Mouse (Mus musculus) layer of hippocampus, postnatal 25 days (tissue): ENCODE results near the gene 1110032A03Rik. TPM values are rescaled to one million over a fixed set of nuclear protein-coding genes. Genes with fewer than 3 reads are reported as not detected.

ENCODE experiments used
- DNase-seq, 2 experiments: peaks; one replicate each; pipeline ENCODE4 v3.0.0; 2022; ENCODE audit warnings: mixed read lengths in 2 of 2, low spot score in 1 of 2; ENCODE audit errors: extremely low spot score in 1 of 2
- total RNA-seq, 2 experiments: library from RNA; stranded (reverse); gene quantifications; 2 replicates each; pipeline ENCODE4 v1.2.3; 2021

Gene 1110032A03Rik
- total RNA-seq, 2 experiments from 2014 or later: 31.2 to 35.2 TPM

DNA sequence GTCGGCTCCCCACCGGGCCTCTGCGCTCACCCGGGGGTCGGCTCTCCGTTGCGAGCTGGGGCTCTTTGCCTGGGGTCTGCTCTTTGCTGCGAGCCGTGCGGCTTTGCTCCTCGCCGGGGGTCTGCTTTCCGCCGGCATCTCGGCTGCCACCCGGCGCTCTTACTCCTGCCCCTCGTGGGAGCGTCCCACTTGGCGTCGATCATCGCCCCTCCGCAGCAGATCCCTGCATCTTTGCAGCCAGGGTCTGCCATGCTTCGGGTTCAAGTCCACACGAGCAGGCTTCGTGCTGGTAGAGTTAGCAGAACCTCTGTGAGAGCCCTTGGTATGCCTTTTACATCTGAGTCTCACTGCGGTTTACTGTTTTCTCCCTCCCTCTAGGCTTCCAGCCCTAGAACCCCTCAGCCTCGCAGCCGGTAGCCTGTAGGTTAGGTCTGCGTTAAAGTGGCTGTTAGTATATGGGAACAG is 374 bp upstream of the 1110032A03Rik start:
- no peak for DNase-seq

- no peak for DNase-seq
Observed at GRCm38 (mm10) chr9:50774026-50774462, 1.3 kb downstream of the 1110032A03Rik start.

DNA sequence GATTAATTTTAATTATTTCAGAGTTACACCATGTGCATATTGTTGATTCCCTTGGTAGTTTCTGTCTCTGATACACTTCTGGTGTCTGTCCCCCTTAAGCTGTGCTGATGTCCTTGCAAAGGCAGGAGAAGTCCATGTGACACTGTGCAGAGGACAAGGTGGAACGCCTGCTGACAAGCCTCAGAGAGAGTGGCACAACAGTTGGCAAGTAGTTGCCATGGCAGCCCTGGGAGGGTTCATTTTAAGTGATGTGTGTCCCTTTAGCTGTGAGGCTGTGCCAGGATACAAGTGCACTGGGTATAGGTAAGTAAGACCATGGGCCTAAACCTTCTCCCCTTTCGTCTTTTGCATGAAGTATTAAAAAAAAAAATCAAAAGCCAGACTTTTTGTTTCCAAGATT is 5.3 kb downstream of the 1110032A03Rik start:
- DNase-seq: no peak

DNA sequence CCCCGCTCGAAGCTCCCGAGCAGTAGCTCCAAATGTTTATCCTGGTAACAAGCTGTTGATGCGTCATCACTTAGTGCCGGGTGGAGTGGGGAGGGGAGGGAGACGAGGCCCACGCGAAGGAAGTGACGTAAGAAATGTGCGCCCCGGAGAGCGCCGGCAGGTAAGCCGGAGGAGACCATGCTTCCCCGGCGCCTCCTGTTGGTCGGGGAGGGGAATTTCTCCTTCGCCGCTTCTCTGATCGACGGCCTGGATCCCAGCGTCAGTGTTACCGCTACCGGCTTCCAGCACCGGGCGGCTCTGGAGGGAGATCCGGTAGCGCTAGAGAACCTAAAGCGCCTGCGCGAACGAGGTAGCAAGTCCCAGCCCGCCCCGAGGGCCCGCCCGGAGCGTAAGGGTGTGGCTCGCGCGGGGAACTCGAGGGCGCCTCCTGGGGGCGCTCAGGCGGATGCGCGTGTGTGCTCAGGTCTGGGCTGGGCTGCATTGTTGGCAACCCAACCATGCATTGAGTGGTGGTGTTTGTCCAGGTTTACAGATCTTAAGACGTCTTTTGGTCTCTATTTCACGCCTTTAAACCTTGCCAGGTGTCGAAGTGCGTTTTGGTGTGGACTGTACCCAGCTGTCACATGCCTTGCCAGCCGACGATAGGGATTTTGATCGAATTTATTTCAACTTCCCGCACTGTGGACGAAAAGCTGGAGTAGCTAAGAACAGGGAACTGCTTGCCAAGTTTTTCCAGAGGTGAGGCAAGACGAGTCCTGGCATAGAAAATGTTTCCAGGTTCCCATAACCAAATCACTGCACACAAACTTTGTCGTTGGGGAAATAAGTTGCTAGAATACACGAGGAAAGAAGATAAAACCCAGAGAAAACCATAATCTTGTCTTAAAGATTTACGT is 7.0 kb downstream of the 1110032A03Rik start, which contains the start of gene Fdxacb1:
Gene Fdxacb1, plus strand, starts transcription at position 130 of the 896 bp plus-strand sequence.
- DNase-seq: peak; percentile 97 to 99

DNA sequence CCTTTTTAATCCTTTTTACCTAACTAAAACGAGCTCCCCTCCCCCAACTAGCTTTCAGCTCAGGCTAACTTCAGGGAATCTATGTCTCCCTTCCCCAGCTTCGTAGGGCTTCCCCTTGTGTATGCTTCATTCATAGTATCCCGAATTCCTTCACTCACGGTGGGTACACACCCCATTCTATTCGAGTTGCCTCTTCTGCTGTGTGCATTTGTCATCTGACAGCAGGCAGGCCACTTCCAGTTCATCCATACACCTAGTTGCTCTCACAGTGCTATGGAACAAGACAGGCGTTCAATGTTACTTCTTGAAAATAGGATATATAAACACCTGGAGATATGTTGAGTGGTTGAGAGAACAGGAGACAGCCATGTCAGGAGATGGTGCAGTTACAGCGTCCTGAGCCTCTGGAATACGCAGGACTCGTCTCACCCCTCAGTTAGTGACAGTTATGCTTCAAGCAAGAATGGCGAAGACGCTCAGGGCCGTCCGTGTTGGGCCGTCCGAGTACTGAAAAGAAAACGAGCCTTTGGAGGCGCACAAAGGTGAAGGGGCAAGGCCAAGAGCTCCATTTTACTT is 7.7 kb downstream of the 1110032A03Rik start:
- no peak for DNase-seq

- peak in 1 of 2 experiments; percentile 34 for DNase-seq
Observed at GRCm38 (mm10) chr9:50763331-50763730, 12.0 kb downstream of the 1110032A03Rik start.

GRCm38 (mm10) chr9:50761520-50762243 is 13.6 kb downstream of the 1110032A03Rik start:
- no peak for DNase-seq

DNA sequence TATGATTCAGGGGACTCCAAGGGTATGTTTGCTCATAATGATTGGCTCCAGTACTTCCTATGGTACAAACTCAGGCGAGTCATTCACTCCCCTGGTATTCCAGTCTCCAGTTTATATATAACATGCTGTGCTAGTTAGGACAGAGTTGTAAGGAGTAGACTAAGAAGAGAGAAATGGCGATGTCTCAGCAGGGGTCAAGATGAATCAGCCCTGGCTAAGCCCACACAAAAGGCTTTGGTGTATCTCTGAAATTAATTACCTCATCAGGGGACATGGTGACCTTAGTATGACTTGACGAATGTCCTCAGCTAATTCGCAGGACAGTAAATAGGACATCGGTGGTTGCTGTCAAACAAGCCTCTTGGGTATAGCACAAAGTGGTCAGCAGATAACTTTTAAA is 18.6 kb downstream of the 1110032A03Rik start:
- DNase-seq: no peak

DNA sequence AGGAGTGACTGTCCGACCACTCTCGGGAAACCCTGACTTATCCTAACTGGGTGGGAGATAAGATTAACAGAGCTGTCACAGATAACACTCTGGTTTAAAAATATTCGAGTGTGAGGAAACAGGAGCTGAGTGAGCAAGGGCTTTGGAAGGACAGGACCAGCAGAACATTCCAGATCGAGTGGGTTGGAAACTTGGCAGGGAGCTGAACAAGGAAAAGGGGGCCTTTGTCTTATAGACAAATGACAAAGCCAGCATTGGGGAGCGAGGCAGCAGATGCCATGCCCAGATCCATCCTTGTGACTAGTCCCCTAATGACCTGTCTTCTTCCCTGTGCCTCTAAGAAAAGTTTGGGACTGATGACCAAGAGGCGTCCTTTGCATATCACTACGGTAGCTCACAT is 21.4 kb downstream of the 1110032A03Rik start:
- no peak for DNase-seq

DNA sequence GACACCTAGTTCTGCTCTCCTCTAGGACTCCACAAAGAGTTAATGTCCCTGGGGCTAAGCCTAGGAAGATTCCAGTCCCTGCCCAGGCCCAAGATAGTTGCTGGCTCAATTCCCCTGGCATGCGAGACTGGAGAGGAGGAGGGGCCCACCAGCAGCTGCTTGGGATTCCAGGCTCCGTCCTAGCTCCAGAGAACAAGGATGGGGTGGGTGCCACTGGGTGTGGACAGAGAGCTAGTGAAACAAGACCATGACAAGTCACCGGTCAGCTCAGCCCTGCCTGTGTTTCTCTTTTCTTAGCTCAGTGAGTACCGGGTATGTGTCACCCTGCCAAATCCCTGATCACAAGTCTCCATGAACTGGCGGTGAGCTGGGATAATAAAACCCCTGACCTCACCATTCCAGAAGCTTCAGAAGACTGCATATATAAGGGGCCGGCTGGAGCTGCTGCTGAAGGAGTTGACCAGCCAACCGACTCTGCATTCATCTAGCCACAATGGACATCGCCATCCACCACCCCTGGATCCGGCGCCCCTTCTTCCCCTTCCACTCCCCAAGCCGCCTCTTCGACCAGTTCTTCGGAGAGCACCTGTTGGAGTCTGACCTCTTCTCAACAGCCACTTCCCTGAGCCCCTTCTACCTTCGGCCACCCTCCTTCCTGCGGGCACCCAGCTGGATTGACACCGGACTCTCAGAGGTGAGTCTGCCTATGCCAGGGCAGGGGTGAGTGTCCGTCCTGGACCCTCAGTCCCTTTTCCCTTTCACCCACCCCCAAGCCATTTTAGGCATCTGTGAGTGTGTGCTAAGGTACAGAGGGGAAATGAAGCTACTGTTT is 22.3 kb downstream of the 1110032A03Rik start:
- peak in 1 of 2 experiments; percentile 44 for DNase-seq

DNA sequence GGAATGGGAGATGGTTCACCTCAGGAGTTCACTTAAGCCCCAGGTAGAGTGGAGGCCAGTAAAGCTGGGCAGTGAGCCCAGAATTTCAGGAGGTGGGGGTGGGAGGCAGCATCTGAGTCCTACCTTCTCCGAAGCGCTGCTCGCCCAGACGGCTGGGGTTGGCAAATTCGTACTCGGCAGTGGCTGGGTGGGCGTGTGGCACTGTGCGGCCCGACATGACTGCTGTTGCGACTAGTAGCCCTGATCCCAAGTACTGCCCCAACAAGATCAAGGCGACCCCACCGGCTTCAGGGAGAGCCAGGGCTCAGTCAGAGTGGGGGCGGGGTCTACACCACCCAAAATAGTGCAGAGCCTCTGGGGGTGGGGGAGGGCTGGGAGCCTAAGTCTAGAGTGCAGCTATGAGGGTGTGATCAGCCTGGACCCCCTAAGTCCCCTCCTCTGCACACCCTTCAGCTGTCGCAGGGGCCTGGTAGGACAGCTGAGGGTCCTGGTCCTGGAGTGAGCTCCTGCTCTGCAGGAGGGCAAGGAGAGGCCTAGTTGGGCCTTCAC is 23.2 kb downstream of the 1110032A03Rik start, which contains the start of gene Hspb2:
Gene Hspb2, minus strand, starts transcription at position 301 of the 549 bp plus-strand sequence.
- DNase-seq: no peak

- DNase-seq: no peak
Observed at GRCm38 (mm10) chr9:50751323-50751722, 24.0 kb downstream of the 1110032A03Rik start, which contains the start of gene Cryab. Gene Cryab, plus strand, starts transcription at chr9:50751325.

- no peak for DNase-seq
Observed at GRCm38 (mm10) chr9:50750706-50751105, 24.6 kb downstream of the 1110032A03Rik start.

- no peak for DNase-seq
Observed at GRCm38 (mm10) chr9:50746214-50746677, 29.1 kb downstream of the 1110032A03Rik start, which contains the start of gene 2310030G06Rik. Gene 2310030G06Rik, minus strand, starts transcription at chr9:50746536.

GRCm38 (mm10) chr9:50745806-50746205 is 29.5 kb downstream of the 1110032A03Rik start:
- DNase-seq: no peak

DNA sequence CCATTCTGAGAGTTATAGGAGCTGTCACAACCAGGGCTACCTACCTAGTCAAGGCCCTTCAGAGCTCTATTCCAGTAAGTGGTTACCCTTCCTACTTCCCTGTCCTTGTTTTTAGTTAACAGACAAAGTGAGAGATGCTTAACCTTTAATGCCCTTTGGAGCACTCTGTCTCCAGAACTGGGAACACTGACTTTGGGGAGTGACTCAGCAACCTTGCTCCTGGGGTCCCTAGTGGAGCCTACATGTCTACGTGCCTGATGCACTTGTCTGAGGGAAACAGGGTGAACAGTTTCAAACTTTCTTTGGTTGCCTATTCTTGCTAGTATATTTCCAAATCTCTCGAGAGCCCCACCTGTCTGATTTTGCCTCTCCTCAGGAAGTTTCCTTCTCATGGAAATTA is 32.6 kb downstream of the 1110032A03Rik start:
- DNase-seq: no peak

- no peak for DNase-seq
Observed at GRCm38 (mm10) chr9:50742261-50742660, 33.1 kb downstream of the 1110032A03Rik start.

- no peak for DNase-seq
Observed at GRCm38 (mm10) chr9:50740867-50741784, 34.2 kb downstream of the 1110032A03Rik start.
